Mouse (Mus musculus) testis, adult 2 months (tissue): Measurements from ENCODE around the gene Ear1.
"Not testable (repeated sequence)": the region's sequence is repeated elsewhere in the genome, so short reads cannot be mapped to it uniquely, and the experiment has no call there.

ENCODE experiments used
- CTCF ChIP-seq: fragments of 200-500 bp; IDR thresholded peaks from 2 replicates; pipeline ENCODE4 v1.5.1; 2012; ENCODE audit warnings: low read depth, mild to moderate bottlenecking, inconsistent platforms, low read length, moderate library complexity; ENCODE audit not compliant: control insufficient read depth, insufficient read depth, insufficient replicate concordance
- POLR2A ChIP-seq: fragments of 200-500 bp; IDR thresholded peaks from 2 replicates; pipeline ENCODE4 v1.6.1; 2012; ENCODE audit warnings: low read depth, mild to moderate bottlenecking, inconsistent platforms, low read length, moderate library complexity; ENCODE audit not compliant: control insufficient read depth

DNA sequence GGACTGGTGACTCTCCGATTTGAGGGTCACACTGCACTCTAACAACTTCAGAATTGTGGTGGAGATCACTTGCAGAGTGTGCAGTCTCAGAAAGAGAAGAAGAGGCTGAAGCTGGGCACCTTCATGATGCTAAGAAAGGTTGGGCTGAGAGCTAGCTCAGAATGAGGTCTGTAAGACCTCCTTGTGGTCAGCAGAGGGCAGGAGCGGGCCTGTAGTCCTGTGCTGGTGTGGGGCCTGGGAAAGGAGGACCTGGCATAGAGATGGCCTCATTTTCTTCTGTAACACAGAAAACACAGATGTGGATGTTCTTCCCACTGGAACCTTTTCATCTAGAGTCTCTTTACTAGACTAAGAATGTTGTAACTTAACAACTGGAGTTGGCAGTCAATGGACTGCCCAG is 53.4 kb downstream of the Ear1 start:
- not testable (repeated sequence) for TF ChIP-seq CTCF, POLR2A
